Mouse (Mus musculus) hindbrain, embryonic 14.5 days (tissue): ENCODE results near the gene Myod1. TPM values are rescaled to one million over a fixed set of nuclear protein-coding genes. Genes with fewer than 3 reads are reported as not detected.

ENCODE experiments used
- ATAC-seq: fragments of 200-750 bp; cut with Nextera tagmentation; 2 replicates; pipeline ENCODE4 v1.8.0; 2017; ENCODE audit warnings: moderate number of reproducible peaks, mild to moderate bottlenecking, moderate TSS enrichment, moderate library complexity; ENCODE audit not compliant: low FRiP score
- DNase-seq: peaks from one replicate; pipeline ENCODE4 v3.0.0-alpha.2; 2015; ENCODE audit warnings: low spot score
- H3K27ac ChIP-seq: fragments of 300-500 bp; sonication (generic); 2 replicates; pipeline ENCODE4 v1.5.1; 2014; ENCODE audit warnings: mild to moderate bottlenecking, moderate library complexity
- H3K27me3 ChIP-seq: fragments of 300-500 bp; sonication (generic); 2 replicates; pipeline ENCODE4 v1.6.1; 2014; ENCODE audit warnings: mild to moderate bottlenecking, low read length, mixed read lengths; ENCODE audit not compliant: control insufficient read depth, insufficient read depth
- H3K36me3 ChIP-seq: fragments of 300-500 bp; sonication (generic); replicated peaks from 2 replicates; pipeline ENCODE4 v1.6.1; 2014; ENCODE audit not compliant: control insufficient read depth, insufficient read depth
- H3K4me1 ChIP-seq: fragments of 300-500 bp; sonication (generic); replicated peaks from 2 replicates; pipeline ENCODE4 v1.6.1; 2014; ENCODE audit warnings: antibody characterized with exemption, low read length, mixed read lengths; ENCODE audit not compliant: control insufficient read depth, insufficient read depth
- H3K4me2 ChIP-seq: fragments of 300-500 bp; sonication (generic); replicated peaks from 2 replicates; pipeline ENCODE4 v1.6.1; 2014; ENCODE audit warnings: mild to moderate bottlenecking, moderate library complexity
- H3K4me3 ChIP-seq: fragments of 300-500 bp; sonication (generic); replicated peaks from 2 replicates; pipeline ENCODE4 v1.5.1; 2014; ENCODE audit warnings: mild to moderate bottlenecking, low read length
- H3K9ac ChIP-seq: fragments of 300-500 bp; sonication (generic); 2 replicates; pipeline ENCODE4 v1.6.1; 2014
- H3K9me3 ChIP-seq: fragments of 300-500 bp; sonication (generic); 2 replicates; pipeline ENCODE4 v1.6.1; 2016; ENCODE audit warnings: low read length; ENCODE audit not compliant: control insufficient read depth
- WGBS: fragments of 180-500 bp; shearing (Covaris S2); extraction: QIAGEN DNeasy Blood & Tissue Kit; methylation state at CpG from one replicate; pipeline ENCODE4 v1.1.7; 2014; 5-methylcytosine and 5-hydroxymethylcytosine counted together
- polyA plus RNA-seq: library from polyadenylated mRNA; unstranded; fragments of >200 nt; fragmentation: Nextera tagmentation; extraction: Ambion mirVana; gene quantifications from 2 replicates; pipeline ENCODE4 v1.2.1, GENCODE M21; 2014

Myod1 gene
- polyA plus RNA-seq, 1 experiment from 2014 or later: 0.11 TPM

DNA sequence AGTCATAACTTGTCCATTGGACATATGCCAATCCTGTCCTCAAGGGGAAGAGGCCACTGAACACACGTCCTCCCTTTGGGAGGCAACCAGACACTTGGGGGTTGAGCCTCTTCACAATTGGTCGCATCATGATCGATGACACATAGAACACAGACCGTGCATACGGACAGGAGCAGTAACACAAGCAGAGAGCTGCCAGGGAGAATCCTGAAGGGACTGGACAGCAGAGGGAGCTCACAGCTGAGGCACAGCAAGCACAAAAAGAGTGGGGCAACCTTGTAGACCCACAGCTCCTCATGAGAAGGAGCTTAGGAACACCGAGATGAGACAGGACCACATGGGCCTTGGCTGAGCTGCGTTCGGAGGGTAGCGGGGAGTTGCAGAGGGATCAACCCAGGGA lies 4.4 kb downstream of the Myod1 start:
- Histone ChIP-seq H3K4me2 (no peak overlapping the region), H3K4me1 (peaks cover 4% of the 10 kb centered on the region; the same call in 1 of the 2 replicates), H3K9me3 (no peaks in the 10 kb centered on the region), H3K36me3 (no peaks in the 10 kb centered on the region), H3K27ac (no peak overlapping the region), H3K9ac (no peak overlapping the region), H3K27me3 (peaks cover 46% of the 10 kb centered on the region), H3K4me3 (no peak overlapping the region)
- ATAC-seq (no peak), DNase-seq (no peak)
- WGBS: 62% methylated on average over 9 of the region's 9 CpGs

DNA sequence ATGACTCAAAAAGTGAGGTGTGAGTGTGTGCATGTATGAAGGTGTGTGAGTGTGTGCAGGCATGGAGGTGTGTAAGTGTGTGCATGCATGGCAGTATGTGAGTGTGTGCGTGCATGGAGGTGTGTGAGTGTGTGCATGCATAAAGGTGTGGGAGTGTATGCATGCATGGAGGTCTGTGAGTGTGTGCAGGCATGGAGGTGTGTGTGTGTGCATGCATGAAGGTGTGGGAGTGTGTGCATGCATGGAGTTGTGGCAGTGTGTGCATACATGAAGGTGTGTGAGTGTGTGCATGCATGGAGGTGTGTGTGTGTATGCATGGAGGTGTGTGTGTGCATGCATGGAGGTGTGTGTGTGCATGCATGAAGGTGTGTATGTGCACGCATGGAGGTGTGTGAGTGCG lies 11.2 kb downstream of the Myod1 start:
- H3K36me3 ChIP-seq: no peaks in the 10 kb centered on the region
- H3K4me3 ChIP-seq: no peak overlapping the region
- 91% methylated on average over 3 of the region's 3 CpGs for WGBS
- H3K9me3 ChIP-seq: no peaks in the 10 kb centered on the region
- no peak overlapping the region for H3K27ac ChIP-seq
- no peaks in the 10 kb centered on the region for H3K4me1 ChIP-seq
- no peak for ATAC-seq
- H3K9ac ChIP-seq: no peak overlapping the region
- no peaks in the 10 kb centered on the region for H3K27me3 ChIP-seq
- H3K4me2 ChIP-seq: no peak overlapping the region
- DNase-seq: no peak

DNA sequence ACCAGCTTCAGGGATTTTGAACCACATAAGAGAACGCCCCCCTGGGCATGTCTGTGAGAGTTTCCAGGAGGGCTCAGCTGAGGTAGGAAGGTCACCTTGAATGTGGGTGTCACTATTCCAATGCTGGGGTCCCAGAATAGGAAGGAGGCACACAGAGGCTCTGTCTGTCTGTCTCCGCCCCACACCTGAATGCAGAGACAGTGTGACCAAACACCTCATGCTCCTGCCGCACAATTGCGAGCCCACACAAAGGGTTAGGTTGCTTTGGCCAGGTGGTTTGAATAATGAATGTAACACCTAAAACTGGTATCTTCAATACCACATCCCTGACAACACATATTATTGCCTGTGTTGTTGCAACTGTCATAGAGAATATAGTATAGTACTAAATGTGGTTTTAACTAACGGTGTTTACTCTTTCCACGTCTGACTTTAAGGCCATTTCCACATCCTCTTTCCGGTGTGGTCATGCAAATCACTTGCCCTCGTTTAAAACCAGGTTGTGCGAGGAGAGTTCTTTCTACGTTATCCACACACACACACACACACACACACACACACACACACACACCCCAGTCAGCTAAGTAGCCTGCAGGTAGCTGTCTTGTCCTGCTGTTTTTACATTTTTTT lies 13.3 kb downstream of the Myod1 start:
- DNase-seq: no peak
- Histone ChIP-seq H3K4me2 (no peak overlapping the region), H3K36me3 (no peaks in the 10 kb centered on the region), H3K4me3 (no peak overlapping the region), H3K9me3 (no peaks in the 10 kb centered on the region), H3K27ac (no peak overlapping the region), H3K27me3 (peaks cover 10% of the 10 kb centered on the region), H3K4me1 (no peaks in the 10 kb centered on the region), H3K9ac (no peak overlapping the region)
- 84% methylated on average over 10 of the region's 10 CpGs for WGBS
- ATAC-seq: no peak

DNA sequence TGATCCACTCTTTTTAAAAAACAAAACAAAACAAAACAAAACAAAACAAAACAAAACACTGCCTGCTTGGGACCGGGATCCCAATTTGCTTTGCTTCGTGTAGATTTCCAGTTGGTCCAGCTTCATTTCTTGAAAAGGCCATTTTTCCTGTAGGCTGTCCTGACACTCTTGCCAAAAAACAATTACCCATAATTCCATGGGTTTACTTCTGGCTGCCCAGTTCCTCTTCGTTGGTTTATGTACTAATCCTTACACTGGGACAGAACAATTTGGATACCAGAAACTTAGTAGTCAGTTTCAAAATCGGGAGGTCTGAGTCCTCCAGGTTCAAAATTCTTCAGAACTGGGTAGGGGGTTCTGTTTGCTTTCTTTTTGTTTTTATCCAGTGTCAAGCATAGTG lies 14.0 kb downstream of the Myod1 start:
- no peaks in the 10 kb centered on the region for H3K36me3 ChIP-seq
- H3K4me2 ChIP-seq: no peak overlapping the region
- no peak overlapping the region for H3K9ac ChIP-seq
- DNase-seq: no peak
- H3K4me3 ChIP-seq: no peak overlapping the region
- no peaks in the 10 kb centered on the region for H3K9me3 ChIP-seq
- ATAC-seq: no peak
- H3K27me3 ChIP-seq: peaks cover 17% of the 10 kb centered on the region
- no peaks in the 10 kb centered on the region for H3K4me1 ChIP-seq
- H3K27ac ChIP-seq: no peak overlapping the region
- whole genome bisulfite sequencing: 63% methylated on average over 4 of the region's 4 CpGs

DNA sequence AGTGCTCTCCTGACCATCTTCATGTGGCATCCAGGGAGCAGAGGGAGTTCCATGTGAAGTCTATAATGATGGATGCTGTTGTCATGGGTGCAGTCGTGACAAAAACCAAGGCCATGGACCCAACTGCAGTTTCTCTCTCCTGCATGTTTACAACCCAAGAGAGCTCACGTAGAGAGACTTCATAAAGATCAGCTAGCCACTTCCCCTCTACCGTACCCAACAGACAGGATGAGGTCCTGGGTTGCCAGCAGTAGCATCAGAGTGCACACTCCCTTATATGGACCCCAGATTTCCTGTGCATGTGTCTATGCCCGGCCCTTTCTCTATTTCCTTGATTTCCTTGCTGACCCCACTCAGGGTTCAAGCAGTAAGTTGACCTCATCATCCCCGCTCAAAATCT lies 15.4 kb downstream of the Myod1 start:
- no peak for ATAC-seq
- 71% methylated on average over 5 of the region's 5 CpGs for WGBS

DNA sequence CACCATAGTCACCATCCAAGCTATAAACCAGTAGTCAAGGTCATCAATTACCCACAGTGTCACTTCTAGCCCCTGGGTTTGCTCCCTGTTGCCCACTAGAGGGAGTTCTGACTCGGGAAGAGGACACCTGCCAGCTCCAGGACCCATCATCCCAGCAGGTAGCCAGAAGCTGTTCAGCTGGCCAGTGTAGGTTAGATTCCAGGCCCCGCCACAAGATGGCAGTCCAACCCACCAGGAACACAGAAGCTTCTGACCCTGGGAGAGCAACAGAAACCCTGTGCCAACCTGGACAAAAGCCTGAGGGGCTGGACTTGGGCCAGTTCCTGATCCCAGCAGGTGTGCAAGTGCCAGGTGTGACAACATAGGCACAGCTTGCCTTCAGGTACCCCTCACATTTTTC lies 16.8 kb downstream of the Myod1 start:
- 0% methylated on average over 2 of the region's 2 CpGs for WGBS
- no peak overlapping the region for H3K27ac ChIP-seq
- H3K9ac ChIP-seq: no peak overlapping the region
- H3K4me1 ChIP-seq: 0 out of 2 replicates have a peak, but pooled peaks cover 5% of the 10 kb centered on the region
- no peaks in the 10 kb centered on the region for H3K36me3 ChIP-seq
- no peak overlapping the region for H3K4me3 ChIP-seq
- ATAC-seq: peak; percentile 18; the same call in 1 of the 2 replicates
- H3K27me3 ChIP-seq: peaks cover 27% of the 10 kb centered on the region
- peak; percentile 92 for DNase-seq
- H3K4me2 ChIP-seq: no peak overlapping the region
- no peaks in the 10 kb centered on the region for H3K9me3 ChIP-seq

More for the DNA sequence above, 15.4 kb downstream of the Myod1 start:
- DNase-seq: no peak
- Histone ChIP-seq H3K27me3 (peaks cover 23% of the 10 kb centered on the region), H3K4me1 (no peaks in the 10 kb centered on the region), H3K4me3 (no peak overlapping the region), H3K9me3 (no peaks in the 10 kb centered on the region), H3K9ac (no peak overlapping the region), H3K36me3 (no peaks in the 10 kb centered on the region), H3K27ac (no peak overlapping the region), H3K4me2 (no peak overlapping the region)

DNA sequence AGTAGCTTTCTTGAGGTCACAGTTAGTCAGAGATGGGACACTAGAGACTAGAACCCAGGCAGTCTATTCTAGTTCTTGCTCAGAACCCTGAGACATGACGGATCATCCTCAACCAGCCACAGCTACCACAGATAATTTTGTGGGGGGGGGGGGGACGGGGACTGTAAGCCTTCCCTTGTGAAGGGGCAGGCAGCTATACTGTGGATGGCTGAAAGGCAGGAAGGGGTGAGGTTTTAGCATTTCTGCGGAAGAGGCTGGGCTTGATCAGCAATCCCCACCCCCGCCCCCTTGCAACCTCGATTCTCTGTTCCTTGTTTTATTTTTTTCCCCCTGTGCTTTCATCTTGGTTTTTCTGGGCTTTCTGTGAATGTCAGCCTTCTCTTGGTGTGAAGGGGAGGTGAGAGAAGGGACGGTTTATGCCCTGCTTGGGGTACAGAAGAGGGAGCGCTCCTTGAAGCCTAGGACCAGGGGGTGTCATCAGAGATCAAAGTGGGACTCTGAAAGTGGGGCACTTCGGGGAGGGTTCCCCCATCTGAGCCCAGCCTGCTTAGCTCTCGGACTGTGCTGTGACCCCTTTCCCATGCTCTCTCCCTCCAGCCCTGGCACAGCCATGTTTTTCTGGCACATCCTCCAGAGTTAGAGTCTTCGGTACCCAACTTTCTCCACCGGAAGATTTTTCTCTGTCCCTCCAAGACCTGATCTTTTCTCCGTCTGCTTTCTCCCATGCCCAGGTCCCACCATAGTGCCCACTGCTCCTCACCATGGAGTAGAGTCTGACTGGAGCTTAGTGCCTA lies 17.6 kb downstream of the Myod1 start:
- H3K4me3 ChIP-seq: no peak overlapping the region
- H3K9me3 ChIP-seq: no peaks in the 10 kb centered on the region
- H3K4me1 ChIP-seq: peaks cover 12% of the 10 kb centered on the region
- ATAC-seq (no peak), DNase-seq (no peak)
- 48% methylated on average over 12 of the region's 12 CpGs for WGBS
- no peaks in the 10 kb centered on the region for H3K36me3 ChIP-seq
- H3K9ac ChIP-seq: no peak overlapping the region
- no peak overlapping the region for H3K27ac ChIP-seq
- H3K27me3 ChIP-seq: peaks cover 27% of the 10 kb centered on the region
- H3K4me2 ChIP-seq: no peak overlapping the region

DNA sequence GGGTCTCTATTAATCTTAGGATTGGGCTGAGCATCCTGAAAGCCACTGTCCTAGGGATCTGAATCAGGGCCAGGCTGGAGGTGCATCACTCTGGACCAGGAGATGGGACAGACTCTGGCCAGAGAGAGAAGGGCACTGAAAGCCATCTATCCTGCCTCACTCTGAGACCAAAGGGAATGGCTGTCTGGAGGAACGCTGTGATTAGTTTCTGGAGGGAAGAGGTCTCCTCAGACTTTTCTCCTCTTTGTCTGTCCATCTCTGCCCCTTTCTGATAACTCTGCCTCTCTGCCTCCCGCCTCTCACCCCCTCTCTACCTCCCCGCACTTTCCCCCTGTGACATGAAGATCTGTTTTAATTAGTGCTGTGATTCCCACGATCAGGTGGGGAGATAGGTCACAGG lies 18.7 kb downstream of the Myod1 start:
- Histone ChIP-seq H3K36me3 (no peaks in the 10 kb centered on the region), H3K9ac (no peak overlapping the region), H3K27me3 (peaks cover 27% of the 10 kb centered on the region), H3K4me3 (no peak overlapping the region), H3K4me1 (peaks cover 23% of the 10 kb centered on the region), H3K9me3 (no peaks in the 10 kb centered on the region), H3K4me2 (no peak overlapping the region), H3K27ac (no peak overlapping the region)
- ATAC-seq: no peak
- WGBS: 73% methylated on average over 4 of the region's 4 CpGs
- no peak for DNase-seq

DNA sequence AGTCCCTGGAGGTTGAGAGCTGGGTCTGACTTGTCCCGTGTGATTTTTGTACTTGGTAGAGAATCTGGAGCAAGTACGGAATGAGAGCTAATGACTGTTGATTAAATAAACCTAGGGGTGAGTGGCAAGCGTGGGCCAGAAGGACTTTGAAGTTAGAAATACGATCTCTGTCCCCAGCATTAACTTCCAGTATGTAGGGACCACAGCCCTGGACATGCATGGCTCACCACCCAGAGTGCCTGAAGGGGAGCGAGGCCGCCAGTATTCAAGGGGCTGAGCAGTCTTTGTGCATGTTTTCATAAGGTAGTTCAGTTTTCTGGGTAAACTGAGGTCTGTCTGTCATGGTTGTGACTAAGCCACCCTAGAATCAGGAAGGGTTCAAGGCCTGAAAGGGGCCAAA lies 19.3 kb downstream of the Myod1 start:
- no peak overlapping the region for H3K27ac ChIP-seq
- H3K4me2 ChIP-seq: peak overlapping the region; percentile 72
- H3K4me3 ChIP-seq: no peak overlapping the region
- H3K9ac ChIP-seq: no peak overlapping the region; the same call in 1 of the 2 replicates
- H3K4me1 ChIP-seq: peaks cover 29% of the 10 kb centered on the region
- peaks cover 27% of the 10 kb centered on the region for H3K27me3 ChIP-seq
- H3K9me3 ChIP-seq: no peaks in the 10 kb centered on the region
- no peaks in the 10 kb centered on the region for H3K36me3 ChIP-seq
- ATAC-seq: no peak
- DNase-seq: no peak
- 36% methylated on average over 6 of the region's 6 CpGs for WGBS
